Mouse (Mus musculus): ENCODE results near the gene Dgkh.
A peak's percentile ranks its signal among the peaks of the same experiment; 100 is the strongest.

The Dgkh gene

GRCm38 (mm10) chr14:78538572-78539320 lies 193.8 kb downstream of the Dgkh start:
- no peak for DNase-seq (ENCODE audit: low spot score in 2 of 2)

DNA sequence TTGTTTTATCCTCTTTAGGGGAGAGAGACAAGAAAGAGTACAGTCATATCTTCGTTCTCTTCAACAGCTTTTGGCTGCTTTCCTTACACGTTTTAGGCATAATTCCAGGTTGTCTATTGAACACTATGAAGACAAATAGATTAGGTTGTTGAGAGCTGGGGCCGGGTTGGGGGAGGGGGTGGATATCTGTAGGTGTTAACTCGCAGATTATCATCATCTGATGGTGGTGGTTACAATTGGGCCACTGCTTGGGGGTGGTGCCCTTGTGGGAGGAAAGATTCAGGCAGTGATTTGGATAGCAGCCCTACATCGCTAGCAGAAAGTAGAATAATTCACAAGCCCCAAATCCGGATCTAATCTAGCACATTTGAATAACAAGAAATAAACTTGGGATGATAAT lies 195.0 kb downstream of the Dgkh start:
- no peak for DNase-seq (ENCODE audit: low spot score in 2 of 2)

GRCm38 (mm10) chr14:78536281-78537165 lies 196.1 kb downstream of the Dgkh start, which contains the start of gene Akap11:
Akap11 (minus strand) TSS chr14:78536808.
- peak; percentile 94 for DNase-seq (ENCODE audit: low spot score in 2 of 2)

- DNase-seq (ENCODE audit: low spot score in 2 of 2): no peak
Observed at GRCm38 (mm10) chr14:78535366-78535765, 197.2 kb downstream of the Dgkh start.

GRCm38 (mm10) chr14:78534651-78535050 lies 197.9 kb downstream of the Dgkh start:
- no peak for DNase-seq (ENCODE audit: low spot score in 2 of 2)

GRCm38 (mm10) chr14:78533701-78534100 lies 198.9 kb downstream of the Dgkh start:
- DNase-seq (ENCODE audit: low spot score in 2 of 2): no peak

DNA sequence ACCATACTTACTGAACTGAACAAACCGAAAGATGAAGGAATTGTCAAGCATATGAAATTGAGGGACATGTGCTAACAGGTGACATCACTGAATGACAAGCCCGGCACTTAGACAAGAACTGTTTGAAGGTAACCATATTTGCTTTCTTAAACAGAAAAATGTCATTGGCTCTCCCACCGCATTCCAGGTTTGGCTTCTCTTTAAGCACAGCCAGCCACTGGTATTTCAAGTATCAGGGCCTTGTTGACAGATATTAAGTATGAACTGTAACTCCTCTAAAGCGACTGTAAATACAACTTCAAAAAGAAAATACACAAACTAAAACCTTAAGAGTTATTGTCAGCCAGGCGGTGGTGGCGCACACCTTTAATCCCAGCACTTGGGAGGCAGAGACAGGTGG lies 200.2 kb downstream of the Dgkh start:
- no peak for DNase-seq (ENCODE audit: low spot score in 2 of 2)

DNA sequence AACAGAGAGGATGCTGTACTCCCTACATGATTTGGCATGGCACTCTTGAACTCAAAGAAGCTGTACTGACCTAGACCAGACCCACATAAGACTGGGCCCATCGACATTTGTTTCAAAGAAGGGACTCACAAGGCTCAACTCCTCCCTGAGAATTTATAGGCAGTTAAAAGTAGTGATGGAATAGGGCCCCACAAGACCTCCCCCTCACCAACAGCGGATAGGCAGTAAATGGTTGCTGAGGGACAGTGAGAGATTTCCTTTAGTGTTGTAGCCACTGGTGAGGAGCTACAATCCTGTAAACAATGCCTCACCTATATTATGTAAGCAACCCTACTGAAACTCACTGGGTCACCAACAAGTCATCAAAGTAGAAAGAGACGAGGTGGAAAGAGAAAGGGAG lies 202.3 kb downstream of the Dgkh start:
- DNase-seq (ENCODE audit: low spot score in 2 of 2): no peak

DNA sequence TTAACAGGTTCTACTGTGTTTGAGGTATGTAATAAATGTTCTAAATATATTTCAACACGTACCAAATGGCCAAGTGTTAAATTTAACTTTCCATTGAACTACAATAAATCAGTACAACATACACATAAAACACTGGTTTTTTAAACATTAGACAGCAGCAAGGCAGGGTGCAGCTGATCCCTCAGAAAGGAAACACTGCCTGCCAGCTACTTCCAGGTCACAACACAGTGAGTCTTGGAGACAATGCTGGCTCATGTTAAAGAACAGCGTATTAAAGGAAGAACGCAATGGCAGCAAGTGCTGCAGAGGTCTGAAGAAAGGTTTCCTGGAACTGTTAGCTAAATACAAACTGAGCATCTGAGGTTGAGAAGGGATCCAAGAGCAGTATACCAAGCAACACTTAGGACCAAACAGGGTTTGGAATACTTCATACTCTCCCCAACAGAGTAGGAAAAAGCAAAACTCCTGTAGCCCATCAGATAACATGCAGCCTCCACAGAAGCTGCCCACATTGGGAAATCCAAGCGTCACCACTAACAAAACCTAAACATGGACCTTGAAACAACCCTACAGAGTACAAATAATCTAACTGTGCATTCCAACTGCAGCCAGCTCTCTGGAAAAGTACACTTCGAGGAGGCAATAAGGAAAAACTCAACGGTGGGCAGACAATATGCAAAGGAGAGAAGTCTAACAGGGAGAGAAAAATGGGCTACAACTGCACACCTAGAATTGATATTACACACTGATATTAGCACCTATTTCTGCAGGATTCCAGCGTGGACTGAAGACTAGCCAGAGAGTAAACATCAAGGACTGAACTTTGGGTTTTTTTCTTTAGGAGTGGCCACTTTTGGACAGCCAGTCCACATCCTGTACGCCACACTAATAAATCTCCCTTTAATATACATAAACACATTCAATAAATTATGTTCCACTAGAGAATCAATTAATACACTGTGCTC lies 203.8 kb downstream of the Dgkh start:
- DNase-seq (ENCODE audit: low spot score in 2 of 2): no peak

DNA sequence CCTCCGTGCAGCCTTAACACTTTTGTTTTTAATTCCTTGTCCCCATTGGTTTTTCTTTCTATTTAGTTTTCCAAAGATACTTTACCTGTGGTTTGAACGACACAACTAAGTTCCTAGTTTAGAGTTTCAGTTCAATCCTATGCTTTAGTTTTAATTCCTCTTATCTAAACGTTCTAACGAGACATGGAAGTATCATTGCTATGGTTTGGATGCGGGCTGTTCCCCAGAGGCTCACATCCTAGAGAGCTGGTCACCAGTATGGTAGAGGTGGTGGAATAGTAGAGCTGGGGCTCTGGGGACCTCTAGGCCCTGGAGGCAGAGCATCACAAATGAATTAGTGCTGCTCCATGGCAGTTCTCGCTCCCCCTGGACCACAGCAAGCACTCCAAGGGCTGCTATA lies 205.7 kb downstream of the Dgkh start:
- no peak for DNase-seq (ENCODE audit: low spot score in 2 of 2)

DNA sequence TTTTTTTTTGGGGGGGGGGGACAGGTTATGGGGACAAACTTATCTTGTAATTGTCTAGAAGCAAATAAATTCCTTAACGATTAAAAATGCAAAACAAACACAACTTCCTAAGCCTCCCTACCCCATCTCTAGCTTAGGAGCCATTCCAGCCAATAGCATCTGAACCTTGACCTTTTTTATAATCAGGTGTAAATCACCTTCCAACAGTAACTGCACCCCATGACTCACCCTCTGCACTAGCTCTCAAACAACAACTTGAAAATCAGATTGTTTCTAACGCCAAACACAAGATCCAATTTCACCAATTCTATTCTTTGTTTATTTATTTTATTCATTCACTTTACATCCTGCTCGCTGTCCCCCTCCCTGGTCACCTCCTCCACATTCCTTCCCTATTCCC lies 206.1 kb downstream of the Dgkh start:
- no peak for DNase-seq (ENCODE audit: low spot score in 2 of 2)

GRCm38 (mm10) chr14:78525611-78526457 lies 206.7 kb downstream of the Dgkh start:
- DNase-seq (ENCODE audit: low spot score in 2 of 2): no peak

DNA sequence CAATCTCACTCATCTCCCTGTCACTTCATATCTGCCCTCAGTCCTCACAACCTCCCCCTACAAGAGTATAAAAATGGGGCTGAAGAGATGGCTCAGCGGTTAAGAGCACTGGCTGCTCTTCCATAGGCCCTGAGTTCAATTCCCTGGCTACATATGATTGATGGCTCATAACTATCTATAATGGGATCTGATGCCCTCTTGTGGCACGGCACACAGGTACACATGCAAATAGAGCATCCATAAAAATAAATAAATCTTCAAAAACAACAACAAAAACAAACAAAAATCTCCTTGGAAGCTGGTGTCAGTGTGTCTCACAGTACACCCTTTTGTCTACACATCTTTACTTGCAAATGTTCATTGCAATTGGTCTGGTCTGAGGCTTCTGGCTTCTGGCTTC lies 207.5 kb downstream of the Dgkh start:
- no peak for DNase-seq (ENCODE audit: low spot score in 2 of 2)

GRCm38 (mm10) chr14:78510713-78511112 lies 221.9 kb downstream of the Dgkh start:
- DNase-seq (ENCODE audit: low spot score in 2 of 2): no peak

DNA sequence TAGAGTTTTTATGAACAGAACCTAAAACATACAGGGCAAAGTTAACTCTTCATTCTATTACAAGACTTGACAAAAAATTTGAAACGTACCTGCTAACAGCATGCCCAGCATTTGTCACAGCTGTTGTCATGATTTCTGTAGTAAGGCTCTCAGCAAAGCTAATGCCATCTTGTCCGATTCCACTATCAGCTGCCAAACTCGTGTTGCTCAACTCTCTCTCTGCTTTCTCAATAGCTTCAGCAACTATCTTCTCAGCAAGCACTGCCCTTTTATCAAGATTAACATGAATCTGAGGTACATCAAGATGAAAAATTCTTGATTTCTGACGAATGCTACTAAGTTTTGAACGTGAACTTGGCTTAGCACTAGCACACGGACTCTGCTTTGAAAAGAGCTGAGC lies 222.8 kb downstream of the Dgkh start:
- no peak for DNase-seq (ENCODE audit: low spot score in 2 of 2)
